Mouse (Mus musculus): ENCODE results near the gene Cacna1d.

DNA sequence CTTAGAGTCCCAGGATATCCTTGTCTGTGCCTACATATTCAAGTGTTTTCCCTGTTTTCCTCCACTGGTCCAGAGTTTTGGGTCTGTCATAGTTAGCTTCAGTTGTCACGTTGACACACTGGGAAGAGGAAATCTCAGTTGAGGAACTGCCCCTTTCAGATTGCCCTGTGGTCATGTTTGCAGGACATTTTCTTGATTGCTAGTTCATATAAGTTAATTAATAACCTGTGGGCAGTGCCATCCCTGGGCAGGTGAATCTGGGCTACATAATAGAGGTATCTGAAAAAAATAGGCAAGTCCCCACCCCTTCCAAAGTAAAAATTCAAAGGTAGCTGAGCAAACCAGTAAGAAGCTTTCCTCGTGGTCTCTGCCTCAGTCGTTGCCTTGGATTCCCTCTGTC, 51.3 kb downstream of the Cacna1d start:
- TF ChIP-seq CTCF (IDR thresholded peaks at IDR 0.05; ENCODE audit: low read depth), result no peak
- no peak for TF ChIP-seq EP300 (IDR thresholded peaks at IDR 0.05; ENCODE audit: low read depth)

Measured in heart, postnatal 0 days (tissue).